Mouse (Mus musculus) layer of hippocampus, adult 9-10 months (tissue): ENCODE measurements at regions not wholly inside any gene's neighbourhood (a gene's known extent, or its start where the extent isn't known, plus 50 kb on each side); places are given as distances from the start of the nearest gene placed in this dataset.

Experiments
- DNase-seq: peaks from one replicate; pipeline ENCODE4 v3.0.0; 2022; ENCODE audit warnings: low spot score

DNA sequence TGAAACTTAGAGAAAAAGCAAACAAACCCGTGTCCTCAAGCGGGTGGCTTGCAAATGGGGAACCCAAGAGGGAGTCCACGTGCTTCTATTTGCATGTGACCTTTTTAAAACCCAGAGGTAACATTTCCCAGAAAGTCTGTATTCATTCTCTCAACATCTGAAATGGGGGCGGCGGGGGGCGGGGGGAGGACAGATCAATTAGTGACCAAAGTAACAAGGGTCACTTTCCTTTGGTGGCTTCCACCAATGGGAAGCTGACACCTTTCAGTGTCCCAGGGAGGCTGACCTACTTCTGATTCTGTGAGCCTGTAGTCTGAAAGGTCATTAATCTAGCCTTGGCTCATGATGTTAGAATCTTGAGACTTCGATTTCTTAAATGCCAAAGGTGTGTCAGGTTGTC lies 236.0 kb downstream of the Gm11011 start:
- no peak for DNase-seq

DNA sequence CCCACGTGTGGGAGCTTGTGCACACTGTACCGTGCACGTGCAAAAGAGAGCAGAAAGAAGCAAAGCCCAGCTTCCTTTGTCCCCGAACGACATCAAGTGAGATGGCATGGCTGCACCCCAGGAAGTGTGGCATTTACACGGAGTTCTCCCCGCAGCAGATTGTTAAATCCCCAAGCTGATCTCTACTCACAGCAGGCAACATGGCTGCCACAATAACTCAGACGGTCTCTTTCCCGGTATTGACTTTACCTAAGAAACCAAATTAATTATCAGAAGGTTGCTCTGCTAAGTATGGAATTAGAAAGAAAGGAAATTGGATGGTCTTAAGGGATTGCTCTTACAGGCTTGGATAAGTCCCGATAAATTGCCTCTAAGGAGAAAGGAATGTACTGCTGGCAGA lies 241.4 kb downstream of the Gm11011 start:
- no peak for DNase-seq

DNA sequence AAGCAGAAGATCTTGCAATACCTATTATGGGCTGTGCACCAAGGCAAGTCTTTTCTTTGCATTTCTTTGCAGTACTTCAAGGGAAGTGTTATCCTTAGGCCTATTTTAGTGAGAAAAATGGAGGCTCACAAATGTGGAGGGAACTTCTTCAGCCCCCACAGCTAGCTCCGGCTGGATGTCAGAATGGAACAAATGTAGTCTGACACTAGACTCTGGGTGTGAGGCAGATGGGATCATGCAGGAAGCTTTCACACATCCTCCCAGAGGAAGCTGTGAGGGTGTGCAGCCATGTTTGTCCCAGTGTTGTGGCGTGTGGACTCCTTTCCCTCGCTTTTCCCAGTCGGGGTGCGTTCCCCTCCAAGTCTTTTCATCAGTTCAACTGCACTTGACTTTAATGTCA lies 268.0 kb downstream of the Gm11011 start:
- no peak for DNase-seq

DNA sequence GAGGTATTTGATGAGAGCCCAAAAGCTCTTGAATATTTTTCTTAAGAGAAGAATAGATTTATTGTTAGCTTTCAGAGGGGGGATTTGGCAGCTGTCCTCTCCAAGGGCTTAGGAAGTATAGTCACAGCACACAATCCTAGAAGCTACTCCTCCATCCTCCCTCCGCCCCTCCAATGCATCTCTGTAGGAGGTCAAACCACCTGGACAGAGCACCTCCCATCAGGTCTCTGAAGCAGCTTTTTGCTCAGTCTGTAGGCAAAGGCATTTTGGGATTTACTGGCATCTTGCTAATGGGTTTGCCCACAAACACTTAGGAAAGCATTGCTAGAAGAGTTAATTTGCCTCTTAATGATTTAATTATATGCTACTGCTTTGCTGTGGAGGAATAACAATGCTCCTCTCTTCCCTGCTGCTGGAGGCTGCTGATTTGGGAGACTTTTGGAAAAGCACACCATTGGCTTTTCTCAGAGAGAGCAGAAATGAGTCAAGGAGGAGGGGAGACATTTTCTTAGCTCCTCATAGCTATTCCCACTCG lies 273.1 kb downstream of the Gm11011 start:
- no peak for DNase-seq

DNA sequence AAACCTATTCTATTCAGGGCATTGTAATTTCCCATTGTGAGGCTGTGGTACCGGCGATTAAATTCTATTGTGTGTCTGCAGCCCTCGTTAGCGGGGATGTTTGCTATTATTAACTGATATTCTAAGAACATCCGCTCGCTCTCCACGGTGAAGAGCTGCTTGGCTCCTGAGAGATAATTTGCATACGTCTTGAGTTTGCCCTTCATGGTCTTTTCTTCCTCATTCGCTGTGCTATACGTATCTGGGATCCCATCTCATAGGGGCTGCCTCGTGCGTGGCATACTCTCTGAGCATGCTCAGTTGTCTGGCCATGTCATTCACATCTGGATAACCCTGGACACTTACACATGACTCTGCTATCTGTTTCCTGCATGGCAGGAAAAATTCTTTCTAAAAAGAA lies 275.7 kb downstream of the Gm11011 start:
- DNase-seq, result no peak

DNA sequence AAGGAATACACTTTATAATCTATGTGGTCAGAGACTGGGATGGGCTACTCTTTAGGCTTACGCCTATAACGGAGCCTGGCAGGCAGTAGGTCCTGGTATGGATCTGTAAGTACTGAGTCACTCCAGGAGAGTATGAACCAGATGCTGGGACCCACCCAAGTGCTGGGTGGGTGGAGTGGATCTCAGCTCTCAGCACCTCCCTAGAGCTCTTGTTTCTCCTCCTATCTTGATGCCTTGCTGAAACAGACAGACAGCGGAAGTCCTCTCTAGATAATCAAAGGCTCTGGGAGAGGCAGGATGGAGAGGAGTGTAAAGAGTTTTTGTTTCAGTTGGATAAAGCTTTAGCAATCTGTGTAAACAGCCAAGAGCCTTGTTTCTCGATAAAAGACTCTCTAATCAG lies 276.2 kb downstream of the Gm11011 start:
- DNase-seq, result no peak

DNA sequence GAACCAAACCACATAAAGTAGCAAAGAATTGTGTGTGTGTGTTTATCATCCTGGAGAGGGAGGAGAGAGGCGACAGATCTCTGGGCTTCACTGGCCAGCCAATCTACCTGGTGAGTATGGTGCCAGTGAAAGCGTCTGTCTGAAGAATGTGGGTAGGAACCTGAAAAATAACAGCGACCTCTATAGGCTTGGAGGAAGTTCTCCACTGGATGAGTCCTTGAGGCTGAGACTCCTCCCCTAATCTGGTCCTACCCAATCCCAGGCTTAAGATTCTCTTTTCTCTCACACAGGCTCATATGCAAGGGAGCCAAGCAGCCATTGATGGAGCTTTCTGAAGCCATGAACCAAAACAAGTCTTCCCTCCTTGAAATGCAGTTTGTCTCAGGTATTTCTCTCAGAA lies 283.2 kb downstream of the Gm11011 start:
- no peak for DNase-seq

DNA sequence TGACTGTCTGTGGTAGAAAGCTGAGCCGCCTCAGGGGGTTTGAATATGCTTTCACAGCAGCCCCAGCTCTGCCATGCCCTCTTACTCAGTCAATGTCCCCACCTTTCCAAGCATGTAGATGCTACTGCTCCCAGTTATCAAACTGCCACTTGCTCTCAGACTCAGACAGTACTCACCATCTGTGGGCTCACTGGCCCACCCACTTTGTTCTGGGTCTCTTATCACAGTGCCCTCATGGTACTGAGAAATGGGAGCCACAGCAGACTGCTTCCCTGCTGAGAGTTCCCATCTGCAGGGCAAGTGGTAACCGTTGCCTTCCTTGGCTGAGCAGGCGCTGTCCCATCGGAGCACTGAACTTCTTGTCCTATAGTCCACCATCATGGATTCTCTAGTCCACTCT lies 286.6 kb downstream of the Gm11011 start:
- no peak for DNase-seq

DNA sequence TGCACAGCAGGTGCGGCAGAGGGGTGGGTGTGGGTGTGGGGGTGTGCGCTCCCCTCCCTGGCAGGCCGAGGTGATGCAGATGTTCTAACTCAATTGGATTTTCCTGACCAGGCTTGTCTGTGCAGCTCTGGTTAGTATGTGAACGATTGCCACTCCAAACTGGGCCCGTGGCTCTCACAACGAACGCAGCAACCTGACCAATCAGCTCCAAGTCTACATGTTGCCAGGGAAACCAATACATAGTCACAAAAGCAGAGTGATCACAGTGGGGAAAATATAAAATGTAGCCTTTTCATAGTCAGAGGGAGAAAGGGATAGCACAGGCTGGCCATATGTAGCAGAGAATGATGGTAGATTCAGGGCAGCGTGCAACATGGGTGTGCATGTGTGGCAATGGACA lies 287.1 kb downstream of the Gm11011 start:
- DNase-seq, result no peak

DNA sequence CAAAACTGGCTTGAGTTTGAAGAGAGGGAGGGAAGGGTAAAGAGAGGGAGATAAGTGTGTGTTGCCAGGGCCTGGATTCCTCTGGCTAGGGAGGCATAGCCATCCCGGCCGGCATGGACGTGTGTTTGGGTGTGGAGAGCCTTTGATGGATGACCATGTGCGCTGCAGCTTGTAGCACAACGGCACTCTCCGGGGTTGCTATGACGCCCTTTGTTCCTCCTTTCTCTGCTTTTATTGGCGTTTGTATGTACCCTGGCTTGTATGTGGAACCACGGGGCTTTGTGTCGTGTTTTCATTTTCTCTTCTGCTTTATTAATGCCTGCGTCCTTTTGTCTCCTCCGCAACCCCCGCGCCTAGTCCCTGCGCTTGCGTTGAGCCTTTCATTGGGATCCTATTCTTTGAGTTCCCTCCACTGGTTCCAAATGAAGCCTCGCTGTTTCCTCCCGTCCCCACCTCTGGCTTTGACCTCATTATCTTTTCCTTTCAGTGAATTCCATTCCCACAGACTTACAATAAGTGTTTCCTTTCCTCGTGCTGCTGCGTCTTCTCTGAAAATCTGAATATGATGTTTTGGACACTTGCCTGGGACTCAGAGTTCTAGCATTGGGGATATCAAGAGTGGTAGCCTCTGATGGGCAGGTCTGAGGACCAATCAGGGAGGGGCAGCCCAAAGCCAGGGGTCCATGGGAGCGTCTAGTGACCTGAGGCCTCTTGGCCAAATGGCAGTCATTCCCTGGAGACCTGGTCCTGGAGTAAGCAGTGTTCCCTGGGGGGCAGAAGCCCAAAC lies 289.5 kb downstream of the Gm11011 start:
- no peak for DNase-seq

DNA sequence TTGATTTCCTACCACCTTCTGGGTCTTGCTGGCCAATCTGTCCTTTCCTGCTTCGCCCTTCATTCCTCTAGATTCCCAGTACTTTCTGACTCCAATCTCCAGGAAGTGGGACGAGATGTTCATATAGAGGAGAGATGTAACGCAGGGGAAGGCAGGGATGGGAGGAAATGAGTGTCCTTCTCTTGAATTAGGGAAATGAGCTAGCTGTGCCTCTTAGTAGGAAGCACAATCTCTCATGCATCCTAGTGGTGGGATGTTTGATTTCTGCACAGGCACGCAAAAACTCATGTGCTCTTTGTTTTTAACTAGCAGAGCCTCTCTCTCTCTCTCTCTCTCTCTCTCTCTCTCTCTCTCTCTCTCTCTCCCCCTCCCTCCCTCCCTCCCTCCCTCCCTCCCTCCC lies 290.3 kb downstream of the Gm11011 start:
- DNase-seq, result no peak

DNA sequence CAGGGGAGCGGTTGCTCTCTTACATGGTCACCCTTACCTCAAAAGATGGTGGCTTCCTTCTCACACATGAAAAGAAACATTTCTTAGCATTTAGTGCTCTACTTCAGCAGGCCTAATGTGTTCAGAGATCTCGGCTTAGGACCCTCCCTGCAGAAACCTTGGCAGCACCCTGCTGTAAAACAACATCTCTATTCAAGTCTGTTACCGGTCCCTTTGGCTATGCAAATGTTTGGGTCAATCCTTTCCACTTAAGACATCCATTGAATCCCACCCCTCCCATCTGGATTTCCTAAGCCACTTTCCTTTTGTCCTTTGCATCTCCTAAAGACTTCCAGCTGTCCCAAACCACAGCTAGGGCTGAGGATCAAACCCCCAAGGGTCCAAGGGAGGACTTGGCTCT lies 294.2 kb downstream of the Gm11011 start:
- DNase-seq, result no peak

DNA sequence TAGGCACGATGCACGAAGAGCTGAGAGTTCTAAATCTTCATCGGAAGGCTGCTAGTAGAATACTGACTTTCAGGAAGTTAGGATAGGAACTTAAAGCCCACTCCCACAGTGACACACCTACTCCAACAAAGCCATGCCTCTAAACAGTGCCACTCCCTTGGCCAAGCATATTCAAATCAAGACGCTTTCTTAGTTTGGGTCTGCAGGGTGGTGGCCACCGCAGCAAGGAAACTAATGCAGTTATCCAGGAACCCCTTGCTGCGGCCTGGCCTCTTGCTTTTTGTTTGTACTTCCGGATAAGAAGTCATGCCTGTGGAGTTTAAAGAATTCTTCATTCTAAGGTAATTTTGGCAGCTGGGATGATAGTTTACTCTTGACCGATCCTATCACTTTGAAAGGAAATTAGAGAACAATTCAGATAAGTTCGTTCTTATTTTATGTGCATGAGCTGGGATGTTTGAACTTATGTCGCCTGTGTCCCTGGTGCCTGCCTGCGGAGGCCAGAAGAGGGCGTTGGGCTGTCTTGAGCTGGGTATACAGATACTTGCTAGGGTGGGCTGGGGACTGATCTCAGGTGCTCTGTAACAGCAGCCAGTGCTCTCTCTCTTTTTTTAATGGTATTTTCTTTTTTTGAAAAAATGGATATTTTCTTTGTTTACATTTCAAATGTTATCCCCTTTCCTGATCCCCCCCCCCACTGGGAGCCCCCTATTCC lies 298.5 kb downstream of the Gm11011 start:
- DNase-seq, result no peak

DNA sequence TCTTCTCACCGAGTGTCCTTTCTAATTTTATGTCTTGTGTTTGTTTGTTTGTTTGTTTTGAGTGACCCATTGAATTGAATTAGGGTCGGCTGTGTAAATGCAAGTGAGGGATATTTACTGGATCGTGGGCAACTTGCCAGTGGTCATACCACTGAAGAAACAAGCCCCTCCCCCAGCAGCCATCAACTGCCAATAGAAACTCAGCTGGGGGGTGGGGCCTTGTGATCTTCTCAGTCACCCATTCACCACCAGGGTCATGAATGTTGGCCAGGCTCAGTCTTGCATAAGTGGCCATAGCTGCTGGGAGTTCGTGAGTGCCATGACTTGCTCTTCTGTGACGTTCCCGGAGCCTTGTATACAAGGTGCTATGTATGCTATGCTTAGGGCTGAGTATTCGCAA lies 300.8 kb downstream of the Gm11011 start:
- no peak for DNase-seq

DNA sequence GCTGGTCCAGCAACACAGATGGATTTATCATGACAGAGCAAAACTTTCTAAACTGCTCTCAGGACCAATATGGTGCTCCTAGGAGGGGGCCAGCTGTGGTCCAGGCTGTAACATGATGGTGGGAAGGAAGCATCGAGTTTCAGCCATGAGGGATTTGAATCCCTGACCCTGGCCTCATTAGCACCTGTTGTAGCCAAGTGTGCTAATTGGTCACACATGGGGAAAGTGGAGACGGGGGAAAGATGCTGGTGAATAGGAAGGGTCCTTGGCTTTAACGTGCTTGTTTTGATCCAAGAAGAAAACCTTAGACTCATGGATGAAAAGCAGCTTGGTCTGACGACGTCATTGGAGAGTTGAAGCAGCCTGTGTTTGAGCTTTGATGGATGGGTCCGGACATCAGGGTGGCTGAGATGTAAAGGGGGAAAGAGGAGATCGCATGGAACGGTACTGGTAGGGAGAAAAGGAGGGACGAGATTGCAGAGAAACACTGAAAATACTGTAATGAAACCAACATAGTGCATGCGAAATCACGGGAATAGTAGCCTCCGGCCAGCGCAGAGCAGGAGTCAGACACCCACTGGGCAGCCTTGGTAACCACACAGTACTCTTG lies 304.9 kb downstream of the Gm11011 start:
- DNase-seq, result no peak

DNA sequence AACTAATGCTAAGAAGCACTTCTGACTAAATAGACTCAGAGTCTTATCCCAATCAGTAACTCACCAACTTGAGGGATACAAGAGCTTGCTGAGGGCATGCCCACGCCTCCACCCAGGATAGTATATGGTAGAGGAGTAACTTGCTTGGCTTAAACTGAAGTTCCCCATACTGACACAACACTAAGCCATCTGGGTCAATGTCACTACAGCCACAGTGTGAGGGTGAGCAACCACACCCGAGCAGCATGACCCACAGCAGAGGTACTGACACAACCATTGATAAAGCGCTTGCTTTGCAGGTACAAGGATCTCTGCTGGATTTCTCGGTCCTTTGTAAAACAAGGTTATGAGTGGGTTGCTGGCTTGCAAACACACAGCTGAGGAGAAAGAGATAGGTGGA lies 312.2 kb downstream of the Gm11011 start:
- no peak for DNase-seq

DNA sequence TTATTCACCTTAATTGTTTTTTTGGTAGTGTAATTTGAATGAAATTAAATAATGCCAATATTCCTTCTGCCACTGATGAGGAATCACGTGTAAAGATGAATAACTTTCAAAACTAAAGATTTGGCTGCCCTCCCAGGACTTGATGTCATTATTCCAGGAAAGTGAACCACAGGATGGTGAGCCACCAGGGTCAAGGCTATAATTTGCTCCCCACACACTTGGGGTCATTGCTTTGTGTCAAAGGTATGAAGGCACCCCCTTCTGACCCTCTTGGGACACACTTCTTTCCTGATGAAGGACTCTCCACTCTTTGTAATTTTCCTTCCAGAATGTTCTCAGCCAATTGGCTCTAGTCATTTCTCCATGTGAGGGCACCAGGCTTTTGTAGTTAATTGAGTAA lies 313.4 kb downstream of the Gm11011 start:
- no peak for DNase-seq

DNA sequence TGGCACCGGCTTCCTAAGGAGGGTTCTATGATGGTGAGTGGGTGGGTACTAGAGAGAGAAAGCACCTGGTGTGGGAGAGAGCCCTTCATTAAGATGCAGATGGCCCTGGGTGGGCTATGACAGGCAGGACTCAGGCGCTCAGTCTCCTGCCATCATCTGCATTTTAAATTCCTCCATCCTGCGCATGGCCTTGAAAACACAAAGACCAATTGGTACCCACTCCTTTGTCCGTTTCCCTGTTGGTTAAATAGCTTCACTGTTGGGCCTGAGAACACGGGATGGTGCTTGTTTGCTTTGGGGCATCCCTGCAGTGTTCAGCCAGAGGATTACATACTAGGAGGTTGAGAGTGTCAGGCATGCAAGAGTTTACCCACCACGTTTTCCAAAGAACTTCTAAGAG lies 314.9 kb downstream of the Gm11011 start:
- no peak for DNase-seq

DNA sequence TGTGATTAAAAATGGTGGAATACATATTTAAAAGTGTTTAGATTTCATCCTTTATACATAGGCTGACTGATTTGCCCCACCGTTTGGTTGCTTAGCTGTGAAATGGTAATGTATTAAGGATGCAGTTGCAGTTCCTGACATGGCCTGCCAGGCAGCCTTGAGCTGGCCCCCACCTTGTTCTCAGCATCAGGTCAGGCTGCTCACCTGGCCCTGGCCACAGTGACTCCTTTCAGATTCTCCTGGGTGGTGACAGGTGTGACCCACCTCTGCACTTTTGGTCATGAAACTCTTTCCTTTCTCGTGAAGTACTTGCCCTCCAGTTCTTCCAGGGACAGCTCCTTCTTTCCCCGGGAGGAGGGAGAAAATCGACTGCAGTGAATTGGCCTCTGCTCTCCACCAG lies 315.5 kb downstream of the Gm11011 start:
- DNase-seq, result no peak

DNA sequence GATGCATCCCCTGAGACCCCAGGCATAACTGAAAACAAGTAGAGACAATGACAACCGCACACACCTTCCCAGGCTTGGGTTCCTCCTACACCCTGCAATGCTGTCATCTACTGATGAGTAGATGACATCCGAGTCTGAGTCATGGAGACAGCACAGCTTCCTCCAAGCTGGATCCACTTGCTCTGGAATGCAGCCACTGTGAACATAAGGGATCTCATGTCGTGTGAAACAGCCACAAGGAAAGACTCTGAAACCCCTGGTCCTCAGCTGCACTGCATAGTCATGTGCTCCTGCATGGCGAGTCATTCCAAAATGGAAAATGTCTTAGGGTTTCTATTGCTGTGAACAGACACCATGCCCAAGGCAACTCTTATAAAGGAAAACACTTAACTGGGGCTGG lies 305.2 kb upstream of the Zfp64 start:
- peak; percentile 1 for DNase-seq

DNA sequence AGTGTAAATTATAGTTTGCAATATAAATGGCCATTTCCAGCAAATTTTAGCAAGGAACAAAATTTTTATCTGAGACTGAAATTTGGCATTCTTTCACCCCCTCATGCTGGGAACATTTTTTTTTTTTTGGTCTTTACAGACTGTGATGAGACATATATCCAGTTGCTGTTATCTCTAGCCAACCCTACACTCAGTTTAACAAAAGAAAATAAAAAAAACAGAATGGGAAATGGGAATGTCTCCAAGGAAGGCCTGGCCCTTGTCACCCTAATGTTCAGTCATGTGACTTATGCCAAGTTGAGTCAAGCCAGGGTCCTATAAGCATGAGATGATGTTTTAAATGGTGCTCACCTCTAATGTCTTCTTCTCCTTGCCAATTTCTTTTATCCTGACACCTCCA lies 289.2 kb upstream of the Zfp64 start:
- no peak for DNase-seq

DNA sequence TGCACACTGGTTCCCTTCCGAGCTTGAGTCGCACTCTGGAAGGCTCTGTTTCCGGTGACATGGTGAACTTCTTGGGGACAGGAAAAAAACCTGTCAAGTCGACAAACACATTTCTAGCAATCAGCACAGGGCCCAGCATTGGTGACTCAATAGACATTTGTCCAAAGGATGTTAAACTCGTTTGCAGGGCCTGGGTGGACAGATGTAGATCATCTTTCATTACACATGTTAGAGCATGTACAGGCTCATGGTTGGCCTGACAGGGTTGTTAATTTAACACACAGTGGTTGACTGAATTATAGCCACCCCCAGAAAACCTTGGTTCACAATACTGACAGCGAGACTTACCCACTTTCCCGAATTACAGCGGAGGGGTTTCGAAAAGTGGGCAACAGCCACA lies 288.6 kb upstream of the Zfp64 start:
- DNase-seq, result no peak

DNA sequence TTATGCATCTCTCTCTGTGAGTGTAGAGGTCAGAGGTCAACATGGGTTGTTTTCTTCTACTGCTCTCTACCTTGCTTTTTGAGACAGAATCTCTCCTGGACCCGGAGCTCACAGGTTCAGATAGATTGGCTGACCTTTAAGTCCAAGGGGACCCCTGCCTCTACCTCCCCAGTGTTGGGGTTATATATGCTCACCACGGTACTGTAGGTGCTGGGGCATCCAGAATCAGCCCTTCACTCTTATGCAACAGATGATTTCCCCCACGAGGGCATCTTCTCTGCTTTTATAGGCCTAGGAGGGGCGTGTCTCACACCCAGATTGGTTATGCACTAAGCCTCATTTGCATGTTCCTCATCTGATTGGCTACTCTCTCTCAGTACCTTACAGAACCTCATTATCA lies 282.5 kb upstream of the Zfp64 start:
- DNase-seq, result no peak
